Mouse (Mus musculus) telencephalon, adult 2 months (tissue): ENCODE data around the gene Trim2.

Experiments used
- DNase-seq: peaks from one replicate; pipeline ENCODE4 v3.0.0-alpha.2; 2011; ENCODE audit warnings: low read depth, low spot score

Trim2 gene

GRCm38 (mm10) chr3:84306777-84307176 is at the start of gene Trim2:
TSS of gene Trim2 (minus strand) at chr3:84306877.
- no peak for DNase-seq

- no peak for DNase-seq
Measured at GRCm38 (mm10) chr3:84355930-84356689, 49.4 kb upstream of the Trim2 start.

GRCm38 (mm10) chr3:84352353-84353034 is 45.8 kb upstream of the Trim2 start:
- DNase-seq = no peak

GRCm38 (mm10) chr3:84350311-84350710 is 43.6 kb upstream of the Trim2 start:
- no peak for DNase-seq

- no peak for DNase-seq
Measured at GRCm38 (mm10) chr3:84349771-84350170, 43.1 kb upstream of the Trim2 start.

- DNase-seq = no peak
Measured at GRCm38 (mm10) chr3:84347426-84347825, 40.7 kb upstream of the Trim2 start.

GRCm38 (mm10) chr3:84346456-84347150 is 39.9 kb upstream of the Trim2 start:
- no peak for DNase-seq

- DNase-seq = no peak
Measured at GRCm38 (mm10) chr3:84345646-84345980, 38.9 kb upstream of the Trim2 start.

- DNase-seq = peak; percentile 72
Measured at GRCm38 (mm10) chr3:84344725-84345645, 38.3 kb upstream of the Trim2 start.

GRCm38 (mm10) chr3:84343101-84343500 is 36.4 kb upstream of the Trim2 start:
- DNase-seq = no peak

- no peak for DNase-seq
Measured at GRCm38 (mm10) chr3:84341811-84342210, 35.1 kb upstream of the Trim2 start.

- no peak for DNase-seq
Measured at GRCm38 (mm10) chr3:84337585-84337984, 30.9 kb upstream of the Trim2 start.

- DNase-seq = no peak
Measured at GRCm38 (mm10) chr3:84336342-84336741, 29.7 kb upstream of the Trim2 start.

GRCm38 (mm10) chr3:84335421-84336073 is 28.9 kb upstream of the Trim2 start:
- no peak for DNase-seq

GRCm38 (mm10) chr3:84334771-84335420 is 28.2 kb upstream of the Trim2 start:
- no peak for DNase-seq

GRCm38 (mm10) chr3:84333400-84334349 is 27.0 kb upstream of the Trim2 start:
- no peak for DNase-seq

GRCm38 (mm10) chr3:84330210-84330609 is 23.5 kb upstream of the Trim2 start:
- no peak for DNase-seq

- no peak for DNase-seq
Measured at GRCm38 (mm10) chr3:84324967-84325441, 18.3 kb upstream of the Trim2 start.

- DNase-seq = no peak
Measured at GRCm38 (mm10) chr3:84324478-84324877, 17.8 kb upstream of the Trim2 start.
